Mouse (Mus musculus): ENCODE data around the gene T2.

DNA sequence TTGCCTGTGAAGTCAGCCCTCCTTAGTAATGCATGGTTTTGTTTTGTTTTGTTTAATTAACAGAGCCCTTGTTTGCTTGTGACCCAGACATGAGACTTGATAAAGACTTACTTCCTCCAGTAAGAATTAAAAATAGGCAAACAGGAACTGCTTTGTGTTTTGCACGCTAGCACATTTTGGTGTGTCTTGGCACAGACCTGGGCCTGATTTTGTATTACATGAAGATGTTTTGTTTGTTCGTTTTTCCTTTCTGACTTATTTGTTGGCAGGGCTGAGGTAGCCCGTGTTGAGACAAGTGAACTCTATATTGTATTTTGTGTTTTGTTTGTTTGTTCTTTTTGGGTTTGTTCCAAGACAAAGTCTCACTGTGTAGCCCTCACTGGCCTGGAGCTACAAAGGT is 44.0 kb upstream of the T2 start:
- TF ChIP-seq CTCF (IDR thresholded peaks at IDR 0.05), result no peak
- no peak for TF ChIP-seq POLR2A (IDR thresholded peaks at IDR 0.05; ENCODE audit: insufficient read depth, low read depth, low read length)
